Mouse (Mus musculus): ENCODE data around the gene Aldh3a2. TPM values are rescaled to one million over a fixed set of nuclear protein-coding genes. Genes with fewer than 3 reads are reported as not detected.

Aldh3a2 gene
- total RNA-seq, 1 experiment from 2014 or later, result 54.7 TPM

DNA sequence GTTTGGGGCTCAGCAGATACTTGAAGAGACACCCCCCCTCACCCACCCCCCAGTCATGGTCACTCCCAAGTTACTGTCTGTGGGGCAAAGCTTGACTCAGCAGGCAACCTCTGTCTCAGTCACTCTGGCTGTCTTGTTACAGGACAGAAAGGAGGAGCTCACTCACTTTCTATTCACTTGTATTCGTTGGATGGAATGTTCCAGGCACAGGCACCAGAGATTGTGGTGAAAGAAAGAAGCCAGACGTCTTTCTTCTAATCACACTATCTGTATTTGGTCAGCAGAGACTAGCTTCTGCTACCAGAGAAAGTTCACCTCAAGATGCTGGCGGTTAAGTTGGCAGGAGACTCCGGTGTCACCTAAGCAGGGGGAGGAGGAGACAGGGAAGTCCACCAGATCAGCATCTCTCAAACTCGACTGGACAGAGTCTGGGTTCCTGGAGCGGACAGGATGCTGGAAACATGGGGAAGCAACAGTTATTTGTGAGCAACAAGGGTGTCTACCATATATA, 43.0 kb downstream of the Aldh3a2 start:
- no peak for ATAC-seq (replicated peaks; ENCODE audit: insufficient number of reproducible peaks, low FRiP score, low TSS enrichment, poor library complexity, severe bottlenecking)

DNA sequence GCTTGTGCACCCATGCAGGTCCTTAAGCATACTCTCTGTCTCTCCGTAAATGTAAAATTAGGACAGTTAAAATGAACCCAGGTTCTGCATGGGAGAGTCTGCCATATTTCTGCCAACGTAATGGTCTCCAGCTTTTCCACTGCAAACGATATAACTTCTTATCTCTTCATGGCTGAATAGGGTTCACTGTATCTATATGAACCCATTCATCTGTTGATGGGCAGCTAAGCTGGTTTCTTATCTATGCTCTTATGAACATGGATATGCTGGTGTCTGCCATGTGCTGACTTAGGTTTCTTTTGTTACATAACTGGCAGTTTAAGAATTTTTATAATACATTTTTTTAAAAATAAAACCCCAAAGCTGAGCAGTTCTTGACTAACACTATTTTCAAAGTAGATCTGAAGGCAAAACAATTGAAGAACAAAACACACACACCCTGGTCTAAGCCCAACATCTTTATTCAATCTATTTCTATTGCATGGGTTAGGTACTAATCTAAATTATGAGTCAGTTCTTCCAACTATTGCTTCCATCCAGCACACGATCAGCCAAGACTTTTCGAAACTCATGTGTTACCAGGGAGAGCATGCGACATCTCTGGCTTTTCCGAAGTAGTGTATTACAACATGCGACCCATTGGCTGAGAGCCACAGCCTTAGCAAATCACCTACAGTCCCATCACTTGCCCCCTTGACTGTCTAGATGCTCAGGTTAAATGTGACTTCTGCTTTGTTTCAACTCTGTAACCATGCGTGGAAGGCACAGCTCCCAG, 44.1 kb downstream of the Aldh3a2 start:
- no peak for ATAC-seq (replicated peaks; ENCODE audit: insufficient number of reproducible peaks, low FRiP score, low TSS enrichment, poor library complexity, severe bottlenecking)

DNA sequence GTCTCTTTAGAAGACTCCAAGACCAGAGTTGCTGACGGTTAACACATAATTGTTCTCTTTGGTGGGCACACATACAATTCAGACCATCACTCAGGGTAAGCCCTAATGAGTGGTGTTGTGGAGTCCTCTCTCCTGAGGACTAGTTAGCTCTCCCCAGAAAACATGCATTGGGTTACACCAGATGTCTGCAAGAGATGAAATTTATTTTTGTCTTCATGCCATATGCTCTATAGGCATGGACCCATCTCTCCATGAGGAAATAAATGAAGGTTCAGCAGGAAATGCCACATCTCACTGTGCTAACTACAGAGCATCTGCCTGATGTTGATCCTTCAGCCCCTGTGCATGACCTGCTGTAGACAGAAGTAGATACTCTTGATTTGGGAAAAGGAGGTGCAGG, 45.3 kb downstream of the Aldh3a2 start:
- no peak for ATAC-seq (replicated peaks; ENCODE audit: insufficient number of reproducible peaks, low FRiP score, low TSS enrichment, poor library complexity, severe bottlenecking)

DNA sequence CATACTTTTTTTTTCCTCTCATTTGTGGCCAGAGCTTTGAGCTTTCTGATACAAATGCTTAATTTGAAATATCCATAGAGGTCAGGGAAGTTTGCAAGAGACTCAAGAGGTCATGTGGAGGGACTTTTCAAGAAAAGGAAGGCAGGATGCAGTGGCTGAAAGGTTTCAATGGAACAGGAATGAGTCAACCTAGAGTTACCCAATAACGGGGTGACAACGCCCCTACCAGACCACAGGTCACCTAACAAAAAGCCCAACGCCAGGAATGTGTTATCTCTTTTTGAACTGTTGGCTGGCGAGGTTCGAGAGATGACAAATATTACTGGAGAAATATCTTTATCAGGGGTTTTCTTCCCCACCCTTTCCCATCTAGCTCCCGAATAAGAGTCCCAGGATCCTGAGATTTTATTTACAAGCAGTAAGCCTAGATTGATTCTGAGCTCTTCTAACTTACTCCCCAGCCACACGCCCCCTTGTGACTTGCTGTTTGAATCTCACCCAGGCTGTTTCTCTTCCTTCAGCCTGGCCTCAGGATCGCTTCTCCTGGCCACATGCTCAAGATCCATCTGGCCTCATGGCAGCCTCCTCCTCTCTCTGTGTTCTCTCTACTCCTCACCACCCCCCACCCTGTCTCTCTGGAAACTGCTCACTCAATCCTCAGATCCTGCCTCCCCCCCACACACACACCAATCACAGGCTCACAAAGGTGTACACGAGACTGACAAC, 46.9 kb downstream of the Aldh3a2 start:
- no peak for ATAC-seq (replicated peaks; ENCODE audit: insufficient number of reproducible peaks, low FRiP score, low TSS enrichment, poor library complexity, severe bottlenecking)

DNA sequence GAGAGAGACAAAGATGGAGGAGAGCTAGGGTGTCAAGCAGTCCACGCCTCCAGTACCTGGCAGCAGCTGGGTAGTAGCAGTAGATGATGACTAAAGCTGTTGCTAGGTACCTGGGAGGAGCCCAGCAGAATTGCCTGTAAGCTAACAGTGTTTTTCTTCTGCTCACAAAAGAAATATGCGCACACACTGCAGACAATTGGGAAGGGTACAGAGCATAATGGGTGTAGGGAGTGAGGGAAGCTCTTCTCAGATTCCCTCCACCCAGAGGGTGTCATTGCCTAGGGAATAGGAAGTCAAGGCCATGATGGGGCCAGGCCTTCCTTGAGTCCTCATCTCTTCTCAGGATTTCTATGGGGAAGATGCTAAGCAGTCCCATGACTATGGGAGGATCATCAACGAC, 51.3 kb downstream of the Aldh3a2 start:
- no peak for ATAC-seq (replicated peaks; ENCODE audit: insufficient number of reproducible peaks, low FRiP score, low TSS enrichment, poor library complexity, severe bottlenecking)

DNA sequence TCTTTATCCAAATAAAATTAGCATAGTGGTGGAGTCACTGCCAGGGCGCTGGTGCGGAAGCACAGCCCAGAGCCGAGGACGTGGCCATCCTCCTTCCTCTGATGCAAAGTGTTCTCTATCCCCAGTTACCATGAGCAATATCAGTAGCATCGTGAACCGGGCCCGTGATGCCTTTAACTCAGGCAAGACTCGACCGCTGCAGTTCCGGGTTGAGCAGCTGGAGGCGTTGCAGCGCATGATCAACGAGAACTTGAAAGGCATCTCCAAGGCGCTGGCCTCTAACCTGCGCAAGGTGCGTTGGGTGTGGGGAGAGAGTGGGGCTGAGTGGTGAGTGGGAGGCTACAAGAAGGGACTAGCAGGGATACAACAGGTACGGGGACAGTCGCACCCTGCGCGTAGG, 55.2 kb downstream of the Aldh3a2 start:
- no peak for ATAC-seq (replicated peaks; ENCODE audit: insufficient number of reproducible peaks, low FRiP score, low TSS enrichment, poor library complexity, severe bottlenecking)

DNA sequence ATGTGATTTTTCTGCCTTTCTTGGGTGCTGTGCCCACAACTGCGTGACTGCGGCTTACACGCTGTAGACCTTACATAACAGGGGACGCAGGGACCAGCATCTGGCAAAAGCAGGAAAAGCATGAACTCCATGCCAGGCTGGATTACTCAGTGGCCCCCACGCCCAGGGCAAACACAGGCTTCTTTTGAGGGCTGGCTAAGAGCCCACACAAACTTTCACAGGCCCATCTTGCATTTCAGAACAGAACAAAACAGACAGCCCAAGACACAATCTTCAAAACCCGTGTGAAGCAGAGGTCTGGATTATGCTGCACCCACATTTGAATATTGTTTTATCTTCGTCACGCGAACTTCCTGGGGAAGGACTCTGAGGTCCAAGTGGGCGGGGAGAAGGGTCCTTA, 58.9 kb downstream of the Aldh3a2 start:
- no peak for ATAC-seq (replicated peaks; ENCODE audit: insufficient number of reproducible peaks, low FRiP score, low TSS enrichment, poor library complexity, severe bottlenecking)

DNA sequence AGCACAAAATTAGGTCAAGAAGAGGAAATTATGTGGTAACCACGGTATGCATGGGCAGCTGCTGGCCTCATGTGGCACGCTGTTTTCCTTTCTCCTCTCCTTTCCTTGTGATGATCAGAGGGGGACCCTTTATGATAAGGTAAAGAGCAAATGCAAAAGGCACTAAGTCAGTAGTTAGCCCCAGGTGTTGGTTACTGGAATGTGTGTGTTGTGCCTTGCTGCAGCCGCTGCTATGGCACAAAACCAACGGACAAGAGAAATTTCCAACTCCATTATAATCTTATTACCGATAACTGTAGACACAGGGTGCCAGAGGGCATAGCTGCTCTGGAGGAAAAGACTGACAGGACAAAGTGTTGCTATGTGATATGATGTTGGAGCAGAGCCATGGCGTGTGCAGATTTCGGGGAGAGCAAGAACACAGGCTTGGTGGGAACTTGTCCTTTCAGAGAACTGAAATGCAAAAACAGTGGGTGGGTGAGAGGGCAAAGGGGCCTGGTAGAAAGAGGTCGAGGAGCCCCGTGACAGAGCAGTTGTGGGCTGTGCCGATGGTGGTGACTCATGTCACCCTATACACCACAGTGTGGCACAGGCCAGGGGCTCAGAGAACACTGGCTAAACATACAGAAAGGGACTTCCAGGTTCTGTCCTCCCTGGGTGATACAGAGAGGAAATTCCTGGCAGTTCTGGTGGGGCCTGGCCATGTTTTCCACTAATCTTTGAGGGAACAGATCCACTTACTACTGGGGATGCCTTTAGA, 59.6 kb downstream of the Aldh3a2 start, which contains the start of gene Aldh3a1:
Gene Aldh3a1 (plus strand): TSS at position 51 of the 760 bp plus-strand sequence.
- no peak for ATAC-seq (replicated peaks; ENCODE audit: insufficient number of reproducible peaks, low FRiP score, low TSS enrichment, poor library complexity, severe bottlenecking)

DNA sequence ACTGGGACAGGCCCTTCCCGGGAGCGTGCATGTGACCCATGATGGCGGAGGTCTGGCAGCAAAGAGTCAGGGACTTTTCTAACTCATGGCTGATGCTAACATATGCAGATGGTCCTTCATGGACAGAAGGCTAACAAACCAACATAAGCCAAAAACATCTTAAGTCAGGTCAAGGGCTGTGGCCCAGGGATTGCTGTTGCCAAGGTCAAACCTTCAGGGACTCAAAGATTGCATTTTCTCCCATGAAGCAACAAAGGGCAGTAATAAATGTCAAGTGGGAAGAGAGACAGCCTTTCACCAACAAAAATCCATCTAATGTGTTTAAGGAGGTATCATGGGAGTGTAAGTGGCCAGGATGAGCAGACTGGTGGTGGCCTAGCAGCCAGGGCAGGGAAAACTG, 61.1 kb downstream of the Aldh3a2 start:
- ATAC-seq (replicated peaks; ENCODE audit: insufficient number of reproducible peaks, low FRiP score, low TSS enrichment, poor library complexity, severe bottlenecking), result no peak

DNA sequence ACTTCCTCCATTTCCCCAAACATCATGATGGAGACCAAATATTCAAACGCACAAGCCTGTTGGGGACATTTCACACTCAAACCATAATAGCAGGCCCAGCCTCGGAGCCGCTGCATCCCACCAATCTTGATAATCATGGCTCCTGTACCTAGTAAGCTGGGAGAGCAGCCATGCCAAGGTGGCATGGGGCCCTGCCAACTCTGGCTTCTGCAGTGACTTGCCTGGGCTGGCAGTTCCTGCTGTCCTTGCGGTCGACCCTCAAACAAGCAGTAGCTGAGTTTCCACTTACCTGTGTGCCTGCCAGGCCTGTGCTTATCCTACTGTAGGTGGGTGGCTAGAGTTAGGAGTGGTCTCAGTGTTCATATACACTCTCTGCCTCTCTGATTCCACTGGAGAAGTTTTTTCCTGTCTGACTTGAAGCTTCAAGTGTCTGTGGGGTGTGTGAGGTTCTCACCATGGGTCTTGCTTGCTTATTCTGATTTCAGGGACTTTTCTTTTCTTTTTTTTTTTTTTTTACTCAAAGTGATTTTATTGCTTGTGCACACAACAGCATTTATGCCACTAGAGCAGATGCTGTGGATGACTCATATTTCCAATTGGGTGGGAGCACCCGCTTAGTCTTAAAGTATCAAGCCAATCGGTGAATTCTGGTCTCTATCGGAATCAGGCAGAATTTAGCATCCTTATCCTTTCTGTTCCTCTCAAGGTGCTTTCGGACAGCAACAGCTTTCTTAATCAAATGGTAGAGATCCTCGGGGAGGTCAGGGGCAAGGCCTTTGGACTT, 61.9 kb downstream of the Aldh3a2 start:
- no peak for ATAC-seq (replicated peaks; ENCODE audit: insufficient number of reproducible peaks, low FRiP score, low TSS enrichment, poor library complexity, severe bottlenecking)

DNA sequence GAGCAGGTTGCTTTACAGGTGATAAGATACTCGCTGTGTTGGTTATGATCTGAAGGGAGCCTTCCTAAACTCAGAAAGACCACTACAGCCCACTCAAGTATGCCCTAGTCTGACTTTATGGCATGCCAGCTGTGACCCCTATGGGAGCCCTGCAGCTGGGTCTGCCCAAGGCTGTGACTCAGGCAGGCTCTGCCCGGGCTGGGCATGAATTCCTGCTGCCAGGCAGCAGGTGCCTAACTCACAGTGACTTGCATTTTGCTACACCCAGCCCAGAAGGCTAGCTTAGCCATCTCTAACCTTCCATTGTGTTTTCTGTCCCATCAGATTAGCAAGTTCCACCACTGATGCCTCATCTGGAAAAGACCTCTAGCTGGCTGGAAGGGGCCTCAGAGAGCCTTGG, 64.5 kb downstream of the Aldh3a2 start:
- no peak for ATAC-seq (replicated peaks; ENCODE audit: insufficient number of reproducible peaks, low FRiP score, low TSS enrichment, poor library complexity, severe bottlenecking)

DNA sequence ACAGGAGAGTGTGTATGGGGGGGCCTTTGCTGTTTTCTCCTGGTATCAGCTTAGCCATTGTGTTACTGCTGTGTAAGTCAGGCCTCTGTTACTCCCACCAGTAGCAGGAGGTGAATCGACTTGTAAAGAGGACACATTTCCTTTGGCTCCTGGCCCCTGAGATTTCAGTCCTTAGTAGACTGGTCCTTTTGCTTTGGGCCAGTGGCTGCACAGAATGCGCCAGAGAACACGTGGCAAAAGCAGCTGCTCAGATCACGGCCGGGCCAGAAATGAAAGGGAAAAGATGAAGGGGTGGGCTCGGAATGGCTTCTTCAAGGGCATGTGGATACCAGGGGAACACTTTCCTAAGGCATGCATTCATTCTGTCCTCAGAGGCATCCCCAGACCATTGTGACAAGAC, 65.1 kb downstream of the Aldh3a2 start:
- no peak for ATAC-seq (replicated peaks; ENCODE audit: insufficient number of reproducible peaks, low FRiP score, low TSS enrichment, poor library complexity, severe bottlenecking)

DNA sequence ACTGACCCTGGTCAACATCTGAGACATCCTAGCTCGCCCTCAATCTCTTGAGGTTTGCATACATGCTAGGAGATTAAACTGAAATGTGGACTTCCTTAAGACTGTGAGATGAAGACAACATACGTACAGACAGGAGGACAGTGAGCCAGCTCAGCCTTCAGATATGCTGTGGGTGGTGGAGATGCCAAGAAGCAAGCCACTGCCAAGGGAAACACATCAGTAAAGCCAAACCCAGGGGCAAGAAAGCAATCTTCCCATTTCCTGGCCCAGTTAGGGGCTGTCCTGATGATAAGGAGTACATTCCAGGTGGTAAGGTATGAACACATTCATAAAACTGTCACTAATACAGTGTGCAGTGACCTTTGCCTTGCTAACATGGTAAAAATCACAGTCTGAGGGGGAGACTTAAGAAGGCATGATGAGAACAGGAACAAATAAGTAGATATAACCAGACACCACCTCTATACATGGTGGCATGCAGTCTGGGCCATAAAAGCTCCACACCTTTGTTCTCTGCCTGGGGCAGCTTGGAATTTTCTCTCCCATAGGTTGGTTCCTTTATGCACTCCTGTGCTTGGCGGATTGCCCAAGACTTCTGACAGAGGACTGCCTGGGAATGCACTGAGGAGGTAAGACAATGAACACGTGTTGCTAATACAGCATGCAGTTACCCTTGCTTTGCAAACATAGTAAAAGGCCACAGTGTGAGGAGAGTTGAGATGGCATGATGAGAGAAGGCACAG, 67.5 kb downstream of the Aldh3a2 start:
- no peak for ATAC-seq (replicated peaks; ENCODE audit: insufficient number of reproducible peaks, low FRiP score, low TSS enrichment, poor library complexity, severe bottlenecking)

DNA sequence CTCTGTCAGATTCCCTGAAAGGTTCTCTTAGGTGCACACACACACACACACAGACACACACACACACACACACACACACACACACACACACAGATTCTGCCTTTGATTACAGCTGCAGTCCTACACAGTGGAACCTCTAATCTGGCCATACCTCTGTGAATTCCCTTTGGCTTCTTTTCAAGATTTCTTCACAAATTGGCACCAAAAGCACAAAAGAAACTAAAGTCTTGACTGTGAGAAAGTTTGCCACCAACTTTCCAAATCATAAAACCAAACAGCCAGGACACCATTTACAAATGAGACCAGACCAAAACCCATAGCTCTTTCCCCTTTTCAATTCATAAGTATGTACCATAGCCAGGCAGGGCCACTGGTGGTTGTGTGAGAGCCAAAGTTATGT, 69.3 kb downstream of the Aldh3a2 start:
- no peak for ATAC-seq (replicated peaks; ENCODE audit: insufficient number of reproducible peaks, low FRiP score, low TSS enrichment, poor library complexity, severe bottlenecking)

DNA sequence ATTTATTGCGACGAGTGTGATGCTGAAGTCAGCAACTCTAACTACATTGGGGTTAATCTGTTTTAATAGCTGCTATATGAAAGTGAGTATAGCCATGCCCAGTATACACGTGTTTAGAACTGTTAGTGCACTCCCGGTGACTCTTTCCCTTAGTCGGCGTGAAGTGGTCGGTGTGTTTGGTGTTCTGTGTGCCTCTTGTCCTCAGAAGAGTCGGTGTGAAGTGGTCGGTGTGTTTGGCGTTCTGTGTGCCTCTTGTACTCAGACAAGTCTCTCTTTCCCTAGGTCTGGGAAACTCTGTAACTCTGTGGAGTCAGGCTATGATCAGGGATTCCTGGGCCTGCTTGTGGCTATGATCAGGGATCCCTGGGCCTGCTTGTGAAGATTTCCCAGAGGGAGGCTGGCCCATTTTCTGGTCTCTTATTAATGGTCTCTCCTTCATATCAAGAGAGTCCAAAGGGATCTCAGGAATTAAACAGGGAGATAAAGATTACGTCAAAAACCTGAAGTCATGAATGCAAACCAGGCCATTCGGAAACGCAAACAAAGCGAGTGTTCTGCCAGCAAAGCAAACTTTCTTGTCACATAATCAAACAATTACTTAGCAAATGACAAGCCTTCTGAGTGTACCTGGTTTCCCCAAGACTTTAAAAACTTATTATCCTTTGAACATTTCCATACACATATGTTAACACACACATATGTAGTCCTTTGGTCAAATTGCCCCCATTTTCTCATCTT, 70.5 kb downstream of the Aldh3a2 start:
- ATAC-seq (replicated peaks; ENCODE audit: insufficient number of reproducible peaks, low FRiP score, low TSS enrichment, poor library complexity, severe bottlenecking), result no peak

DNA sequence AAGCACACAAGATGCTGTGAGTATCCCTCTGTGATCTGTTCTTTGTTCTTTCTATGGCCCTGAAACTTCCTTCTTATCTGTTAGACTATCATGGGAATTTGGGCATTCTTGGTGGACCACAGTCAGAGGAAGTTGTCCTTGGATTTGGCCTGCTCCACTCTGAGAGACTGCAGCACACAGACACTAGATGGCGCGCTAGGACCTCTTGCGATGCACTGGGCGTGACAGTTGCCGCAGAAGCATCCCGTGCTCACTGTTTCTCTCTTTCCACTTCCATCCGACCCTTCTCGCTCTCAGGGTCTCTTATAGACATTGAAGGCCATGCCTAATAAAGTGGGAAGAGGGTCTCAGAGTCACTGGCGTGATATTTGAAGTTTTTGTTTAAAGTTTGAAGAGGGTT, 73.9 kb downstream of the Aldh3a2 start:
- ATAC-seq (replicated peaks; ENCODE audit: insufficient number of reproducible peaks, low FRiP score, low TSS enrichment, poor library complexity, severe bottlenecking), result peak; percentile 96

DNA sequence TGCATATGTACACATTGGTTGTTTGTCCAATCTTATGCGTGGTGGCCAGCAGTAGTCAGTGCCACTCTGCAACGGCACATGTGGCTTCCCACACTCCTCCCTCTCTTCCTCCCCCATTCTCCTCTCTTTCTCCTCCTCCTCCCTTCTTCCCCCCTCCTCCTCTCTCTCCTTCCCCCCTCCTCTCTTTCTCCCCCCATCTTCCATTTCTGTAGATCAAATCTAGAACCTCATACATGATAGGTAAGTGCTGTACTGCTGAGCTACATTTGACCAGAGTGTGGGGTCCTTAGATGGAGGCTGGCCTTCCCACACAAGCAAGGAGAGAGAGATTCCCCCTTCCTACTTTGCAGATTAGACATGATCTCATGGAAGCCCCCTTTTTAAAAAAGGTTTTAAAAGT, 74.5 kb downstream of the Aldh3a2 start:
- ATAC-seq (replicated peaks; ENCODE audit: insufficient number of reproducible peaks, low FRiP score, low TSS enrichment, poor library complexity, severe bottlenecking), result no peak
